Mouse (Mus musculus) stomach, adult 2 months (tissue): ENCODE results near the gene Mup3. TPM values are rescaled to one million over a fixed set of nuclear protein-coding genes. Genes with fewer than 3 reads are reported as not detected.

Source experiments
- polyA plus RNA-seq: library from polyadenylated mRNA; depleted of rRNA; stranded (reverse); fragments of >200 nt; gene quantifications from 2 replicates; pipeline ENCODE4 v1.2.3, GENCODE M21; 2012; rRNA removed

Mup3 gene
- 0.21 TPM in 1 of 2 replicates, not detected in the other for polyA plus RNA-seq

GRCm38 (mm10) chr4:62087241-62087640 lies at the start of gene Mup3:
Mup3 (minus strand) TSS chr4:62087342.

GRCm38 (mm10) chr4:62054058-62054457 lies 33.1 kb downstream of the Mup3 start, which contains the start of gene Mup20:
Mup20 (minus strand) TSS chr4:62054158.

Other genes with a start within 250 kb of the Mup3 start
- gene Mup20, start 33.2 kb downstream of the Mup3 start, polyA plus RNA-seq = not detected in 2 replicates
- not detected in 2 replicates for gene Mup21, start 63.5 kb upstream of the Mup3 start, polyA plus RNA-seq
- 0.09 TPM in 1 of 2 replicates, not detected in the other for gene Zfp37, start 143.7 kb upstream of the Mup3 start, polyA plus RNA-seq
- 18.9 and 22.0 TPM in 2 replicates for gene Slc31a2, start 175.2 kb upstream of the Mup3 start, polyA plus RNA-seq